Mouse (Mus musculus): ENCODE results near the gene Kif24.

The Kif24 gene

DNA sequence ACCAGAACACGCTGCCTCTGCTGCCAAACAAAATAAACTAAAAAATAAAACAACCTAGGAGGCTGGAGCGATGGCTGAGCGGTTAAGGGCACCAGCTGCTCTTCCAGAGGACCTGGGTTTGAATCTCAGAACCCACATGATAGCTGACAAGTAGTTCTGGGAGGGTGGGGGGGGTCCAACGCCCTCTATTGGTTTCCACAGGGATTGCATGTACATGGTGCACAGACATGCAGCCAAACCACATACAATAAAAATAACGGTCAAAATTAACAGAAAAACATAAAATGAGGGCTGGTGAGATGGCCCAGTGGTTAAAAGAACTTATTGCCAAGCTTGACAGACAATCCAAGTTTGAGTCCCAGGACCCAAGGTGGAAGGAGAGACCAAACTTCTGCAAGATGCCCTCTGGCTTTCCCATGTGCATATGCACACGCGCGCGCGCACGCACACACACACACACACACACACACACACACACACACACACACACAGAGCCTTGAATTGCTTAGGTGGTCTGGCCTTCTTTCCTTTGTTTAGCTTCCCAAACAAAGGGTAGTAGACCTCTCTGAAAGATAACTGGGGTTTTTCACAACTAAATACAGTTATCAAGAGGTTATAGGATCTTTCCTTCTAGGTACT lies 123.7 kb downstream of the Kif24 start:
- DNase-seq, result no peak
